Mouse (Mus musculus): ENCODE measurements around the gene Mast4.
"Not testable (repeated sequence)": the region's sequence is repeated elsewhere in the genome, so short reads cannot be mapped to it uniquely, and the experiment has no call there.

Mast4 gene

DNA sequence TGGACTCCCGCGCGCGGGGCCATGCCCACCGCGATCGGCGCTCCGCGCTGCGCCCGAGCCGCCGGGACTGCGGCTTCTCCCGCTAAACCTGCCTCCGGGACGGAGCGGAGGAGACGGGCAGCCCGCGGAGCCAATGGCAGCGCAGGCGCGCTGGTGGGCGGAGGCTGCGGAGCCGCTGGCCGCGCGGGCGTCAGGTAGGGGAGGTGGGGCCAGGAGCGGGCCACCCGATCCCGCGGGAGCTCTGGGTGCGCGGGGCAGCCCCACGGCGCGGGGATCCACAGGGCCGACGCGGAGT lies at the start of gene Mast4:
TSS of gene Mast4 (minus strand) at position 106 of the 295 bp plus-strand sequence.
- CTCF ChIA-PET = no interaction called here

DNA sequence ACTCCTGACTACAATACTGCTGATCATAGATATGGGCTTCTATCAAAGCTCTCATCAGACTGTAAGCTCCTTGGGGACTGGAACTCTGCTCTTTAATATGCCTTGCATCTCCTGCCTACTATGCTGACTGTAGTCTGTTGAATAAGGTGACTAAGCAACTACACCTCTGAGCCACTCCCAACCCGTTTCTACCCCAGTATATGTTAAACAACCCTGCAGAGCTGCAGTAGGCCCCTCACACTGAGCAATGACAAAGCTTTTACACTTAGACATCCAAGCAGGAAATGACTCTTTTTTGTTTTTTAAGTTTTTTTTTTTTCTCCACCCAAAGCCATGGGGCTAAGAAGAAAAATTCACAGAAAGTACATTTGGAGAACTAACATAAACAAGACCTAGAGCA lies 40.2 kb upstream of the Mast4 start:
- CTCF ChIA-PET = no interaction called here

DNA sequence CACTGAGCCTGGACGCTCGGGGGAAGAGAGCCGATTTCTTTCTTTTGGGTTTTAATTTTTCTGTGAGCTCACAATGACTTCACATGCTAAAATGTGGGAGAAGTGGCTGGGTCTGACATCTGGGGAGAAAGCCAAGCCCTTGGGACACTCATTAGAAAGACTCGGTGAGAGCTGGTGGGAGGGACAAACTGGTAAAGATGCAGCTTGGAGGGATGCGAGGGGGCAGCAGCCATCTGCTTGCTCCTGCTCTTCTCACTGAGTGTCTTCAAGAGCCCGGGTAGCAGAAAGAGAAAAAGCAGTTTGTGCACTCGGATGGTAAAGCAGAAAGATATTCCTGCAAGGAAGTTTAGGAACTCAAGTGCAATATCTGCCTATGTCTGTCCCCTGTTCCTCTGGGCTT lies 34.9 kb upstream of the Mast4 start:
- CTCF ChIA-PET = no interaction called here

DNA sequence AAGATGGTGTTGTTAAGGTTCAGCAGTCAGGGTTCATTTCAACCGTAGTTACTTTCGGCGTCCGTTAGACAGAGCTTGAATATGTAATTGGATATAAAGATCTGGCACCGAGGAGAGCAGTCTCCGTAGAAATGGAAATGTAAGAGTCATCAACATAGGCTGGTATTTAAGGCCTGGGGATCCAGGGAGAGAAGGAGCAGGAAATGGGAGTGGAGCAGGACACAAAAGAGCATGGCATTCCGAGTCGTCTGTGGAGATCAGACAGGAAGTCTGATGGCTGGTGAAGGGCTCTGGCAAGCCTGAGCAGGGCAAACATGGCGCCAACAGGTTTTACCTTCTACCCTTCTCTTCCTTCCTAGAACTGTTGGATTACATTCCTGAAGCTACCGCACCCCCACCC lies 28.9 kb upstream of the Mast4 start:
- CTCF ChIA-PET = no interaction called here

DNA sequence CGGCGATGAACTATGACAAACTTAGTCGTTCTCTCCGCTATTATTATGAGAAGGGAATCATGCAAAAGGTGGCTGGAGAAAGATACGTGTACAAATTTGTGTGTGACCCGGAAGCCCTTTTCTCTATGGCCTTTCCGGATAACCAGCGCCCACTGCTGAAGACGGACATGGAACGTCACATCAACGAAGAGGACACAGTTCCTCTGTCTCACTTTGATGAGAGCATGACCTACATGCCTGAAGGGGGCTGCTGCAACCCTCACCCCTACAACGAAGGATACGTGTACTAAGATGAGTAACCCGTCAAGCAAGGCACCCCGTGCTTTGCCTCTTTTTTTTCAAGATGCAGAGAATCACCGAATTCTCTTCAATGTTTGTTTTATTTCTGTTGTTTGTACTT lies 23.1 kb upstream of the Mast4 start:
- CTCF ChIA-PET = not testable (repeated sequence)

DNA sequence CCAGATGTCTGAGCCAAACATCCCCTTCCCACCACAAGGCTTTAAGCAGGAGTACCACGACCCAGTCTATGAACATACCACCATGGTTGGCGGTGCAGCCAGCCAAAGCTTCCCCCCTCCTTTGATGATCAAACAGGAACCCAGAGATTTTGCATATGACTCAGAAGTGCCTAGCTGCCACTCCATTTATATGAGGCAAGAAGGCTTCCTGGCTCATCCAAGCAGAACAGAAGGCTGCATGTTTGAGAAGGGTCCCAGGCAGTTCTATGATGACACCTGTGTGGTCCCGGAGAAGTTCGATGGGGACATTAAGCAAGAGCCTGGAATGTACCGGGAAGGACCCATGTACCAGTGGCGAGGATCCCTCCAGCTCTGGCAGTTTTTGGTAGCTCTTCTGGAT lies 22.6 kb upstream of the Mast4 start:
- CTCF ChIA-PET = not testable (repeated sequence)

DNA sequence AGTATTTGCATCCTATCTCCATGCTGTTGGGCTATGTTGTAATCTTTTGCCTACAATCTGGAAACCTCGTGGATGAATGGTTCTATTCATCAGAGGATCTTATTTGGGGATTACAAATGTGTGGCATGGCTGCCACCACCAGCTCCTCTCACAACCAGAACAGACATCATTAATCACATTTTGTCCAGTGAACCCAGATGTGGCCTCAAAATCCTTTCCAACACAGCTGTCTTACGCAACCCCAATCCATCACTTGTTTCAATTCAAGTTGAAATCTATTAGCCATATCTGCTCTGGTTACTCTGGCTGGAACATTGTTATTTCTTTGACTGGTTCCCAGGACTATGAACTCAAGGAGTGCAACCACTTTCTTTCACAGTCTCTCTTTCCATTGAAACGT lies 20.4 kb upstream of the Mast4 start:
- CTCF ChIA-PET = no interaction called here

DNA sequence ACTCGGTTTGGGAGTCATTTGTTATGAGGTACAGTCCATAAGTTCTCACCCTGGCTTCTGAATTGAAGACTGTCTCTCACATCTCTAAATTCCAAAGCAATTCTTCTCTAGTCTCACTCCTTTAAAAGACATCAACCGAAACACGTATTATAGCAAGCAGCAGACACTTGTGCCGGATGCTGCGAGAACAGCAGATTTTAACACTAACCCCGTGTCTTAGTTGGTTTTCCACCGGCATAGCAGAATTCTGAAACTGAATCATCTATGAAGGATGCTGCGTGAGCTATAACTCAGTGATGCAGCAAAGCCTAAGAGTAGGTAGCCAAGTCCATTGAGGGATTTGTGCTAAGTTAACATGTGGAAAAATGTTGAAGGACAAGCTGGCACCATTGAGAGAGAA lies 10.5 kb upstream of the Mast4 start:
- CTCF ChIA-PET = no interaction called here

DNA sequence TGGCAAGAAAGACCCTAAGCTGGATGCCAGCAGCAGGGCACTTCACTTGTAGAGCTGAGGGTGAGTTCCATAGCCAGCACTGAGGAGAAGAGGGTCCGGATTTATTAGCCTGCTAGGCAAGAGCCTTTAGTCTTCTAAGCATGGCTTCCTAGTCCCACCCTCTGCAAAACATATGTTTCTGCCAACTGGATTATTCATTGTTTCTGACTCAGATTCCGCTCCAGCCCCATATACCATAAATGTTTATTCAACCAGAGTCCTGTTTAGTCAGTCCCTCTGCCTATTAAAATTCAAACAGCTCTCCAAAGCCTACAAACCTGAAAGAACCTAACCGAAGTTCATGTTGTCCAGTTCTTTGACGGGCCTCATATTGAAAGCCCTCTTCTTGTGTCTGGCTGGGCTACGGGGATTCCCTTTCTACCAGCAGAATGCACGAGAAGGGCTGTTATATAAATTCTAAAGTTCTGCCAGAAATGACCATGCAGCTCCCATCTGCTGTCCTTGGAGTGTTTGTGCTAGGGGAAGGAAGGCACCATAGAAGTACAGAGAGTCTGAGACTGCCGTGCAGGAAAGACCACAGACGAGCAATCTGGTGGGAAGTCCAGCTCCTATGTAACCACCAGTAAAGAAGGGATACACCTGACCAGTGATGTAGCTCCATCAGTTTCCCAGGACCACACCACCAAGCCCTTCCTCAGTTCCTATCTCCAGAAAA lies 9.9 kb upstream of the Mast4 start:
- CTCF ChIA-PET = no interaction called here

DNA sequence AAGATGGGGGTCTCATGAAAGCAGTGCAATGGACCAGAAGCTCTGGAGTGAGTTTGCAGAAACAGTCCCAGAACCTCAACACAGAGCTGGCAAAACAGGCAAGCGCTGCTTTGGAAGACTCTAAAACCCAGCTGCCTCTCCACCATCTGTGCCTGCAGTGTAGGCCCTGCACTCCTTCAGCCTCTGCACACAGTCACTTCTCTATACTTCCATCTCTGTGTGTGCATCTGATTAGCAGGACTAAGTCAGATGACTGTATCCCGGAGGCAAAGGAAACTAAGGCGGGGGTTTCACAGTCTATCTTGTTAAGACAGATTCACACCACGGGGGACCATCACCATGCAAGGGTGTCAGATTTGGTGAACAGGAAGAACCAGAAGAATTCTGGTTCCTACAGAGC lies 6.7 kb upstream of the Mast4 start:
- CTCF ChIA-PET = no interaction called here

DNA sequence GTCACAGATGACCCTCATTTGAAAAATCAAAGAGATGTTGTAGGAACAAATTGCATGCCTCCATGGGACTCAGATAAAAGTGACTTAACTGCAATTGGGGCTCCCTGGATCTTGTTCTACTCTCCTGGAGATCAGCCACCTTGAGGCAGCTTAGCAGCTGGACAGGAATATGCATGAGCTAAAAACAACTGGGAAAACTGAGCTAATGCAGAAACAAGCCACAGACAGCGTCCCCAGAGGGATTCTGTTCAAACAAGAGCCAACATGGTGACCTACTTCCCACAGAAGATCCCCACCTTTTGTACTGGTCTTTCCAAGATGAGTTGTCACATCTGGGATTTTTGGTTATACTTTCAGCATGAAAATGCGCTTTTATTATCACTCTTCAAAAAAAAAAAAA lies 4.3 kb upstream of the Mast4 start:
- CTCF ChIA-PET = no interaction called here

DNA sequence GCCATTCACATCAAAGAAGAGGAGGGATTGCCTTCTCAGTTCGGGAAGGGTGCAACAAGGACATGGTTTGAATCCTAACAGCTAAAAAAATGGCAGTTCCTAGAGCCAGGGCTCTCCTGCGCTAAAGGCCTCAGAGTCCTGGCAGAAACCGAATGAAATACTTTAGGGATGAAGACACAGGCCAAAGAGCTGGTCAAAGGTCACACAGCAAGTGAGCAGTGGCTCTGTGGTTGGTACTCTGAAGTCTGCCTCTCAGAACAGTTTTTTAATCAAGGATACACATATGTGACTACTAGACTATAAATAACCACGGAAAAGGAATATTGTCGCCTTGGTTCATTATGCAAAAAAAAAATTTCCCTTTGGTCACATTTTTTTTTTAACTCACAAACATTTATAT lies 1.9 kb upstream of the Mast4 start:
- CTCF ChIA-PET = no interaction called here

DNA sequence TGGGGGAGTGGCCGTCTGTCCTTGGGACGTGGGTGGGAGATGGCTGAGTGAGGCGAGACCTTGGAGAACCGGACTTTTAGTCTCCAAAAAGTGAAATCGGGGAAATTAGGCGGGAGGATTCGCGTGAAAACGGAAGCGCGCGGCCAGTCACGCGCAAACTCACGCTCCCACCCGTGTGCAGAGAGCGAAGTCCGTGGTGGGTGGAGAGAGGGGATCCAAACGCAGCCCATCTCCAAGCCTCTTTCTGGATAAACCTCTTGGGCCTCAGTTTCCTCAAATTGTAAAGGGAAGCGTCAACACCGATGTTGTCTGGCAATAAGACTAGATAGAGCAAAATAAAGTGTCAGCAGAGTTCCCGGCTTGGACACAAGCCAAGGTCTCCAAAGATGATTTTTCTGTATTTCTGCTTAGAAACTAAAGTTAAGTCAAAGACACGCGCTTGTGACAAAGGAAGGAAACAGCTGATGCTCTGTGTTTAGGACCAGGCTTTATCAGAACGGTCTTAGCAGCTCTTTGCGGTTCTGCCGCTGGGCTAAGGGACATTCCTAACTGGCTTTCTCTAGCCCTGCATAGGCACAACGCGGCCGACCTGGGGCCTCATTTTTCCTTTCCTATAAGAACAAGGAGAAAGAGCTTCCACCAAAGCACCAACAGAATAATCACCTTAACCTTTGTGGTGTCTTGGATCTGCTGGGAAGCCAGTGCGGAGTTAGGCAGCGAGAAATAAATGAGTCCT lies 594 bp upstream of the Mast4 start:
- CTCF ChIA-PET = no interaction called here

DNA sequence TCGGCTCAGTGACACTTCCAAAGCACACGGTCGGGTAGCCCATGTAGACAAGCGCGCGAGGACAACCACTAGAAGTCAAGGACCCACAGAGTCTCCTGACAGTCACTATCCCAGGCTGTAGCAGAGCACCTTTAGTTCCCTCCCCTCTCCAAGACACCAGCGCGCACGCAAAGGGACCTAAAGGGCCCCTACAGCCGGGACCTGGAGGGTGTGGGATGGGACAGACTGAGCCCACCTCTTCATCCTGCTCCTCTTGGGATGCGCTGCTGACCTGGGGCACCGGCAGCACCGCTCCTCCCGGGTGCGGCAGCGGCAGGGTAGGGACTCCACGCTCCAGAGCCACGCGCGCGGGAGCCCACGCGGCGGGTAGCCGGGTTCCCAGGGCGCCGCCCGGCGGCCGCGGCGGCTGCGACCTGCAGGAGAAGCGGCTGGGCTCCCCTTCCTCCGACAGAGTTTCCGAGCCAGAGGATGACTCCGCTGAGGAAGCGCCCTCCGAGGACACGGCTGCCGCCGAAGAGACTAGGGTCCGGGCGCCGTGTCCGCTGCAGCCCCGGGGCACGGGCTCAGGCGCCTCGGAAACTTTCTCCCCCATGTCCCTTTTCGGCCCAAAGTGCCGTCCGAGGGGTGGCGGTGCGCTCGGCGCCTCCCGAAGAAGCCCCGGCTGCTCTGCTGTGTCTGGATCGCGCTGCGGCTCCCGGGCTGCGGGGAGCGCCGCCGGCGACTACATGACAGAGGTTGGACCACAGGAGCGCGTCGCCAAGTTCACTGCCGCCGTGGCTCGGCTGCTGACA lies 501 bp downstream of the Mast4 start:
- CTCF ChIA-PET = no interaction called here

DNA sequence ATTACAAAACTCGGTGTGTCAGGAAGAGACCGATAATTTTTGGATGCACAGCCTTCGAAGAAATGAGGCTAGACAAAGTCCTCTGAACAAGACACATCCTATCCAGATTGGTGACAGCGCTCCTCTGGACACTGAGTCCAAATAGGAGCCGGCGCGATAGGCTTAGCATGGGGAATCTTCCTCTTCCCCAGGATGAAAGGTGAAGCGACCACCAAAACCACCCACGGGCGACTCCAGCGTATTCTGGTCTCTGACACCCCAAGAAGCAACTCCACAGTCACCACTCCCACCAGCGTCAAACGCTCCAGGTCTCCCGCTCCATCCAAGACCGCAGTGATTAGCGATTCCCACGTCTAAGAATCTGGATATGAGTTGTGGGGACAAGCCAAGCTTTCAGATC lies 1.1 kb downstream of the Mast4 start:
- CTCF ChIA-PET = no interaction called here

DNA sequence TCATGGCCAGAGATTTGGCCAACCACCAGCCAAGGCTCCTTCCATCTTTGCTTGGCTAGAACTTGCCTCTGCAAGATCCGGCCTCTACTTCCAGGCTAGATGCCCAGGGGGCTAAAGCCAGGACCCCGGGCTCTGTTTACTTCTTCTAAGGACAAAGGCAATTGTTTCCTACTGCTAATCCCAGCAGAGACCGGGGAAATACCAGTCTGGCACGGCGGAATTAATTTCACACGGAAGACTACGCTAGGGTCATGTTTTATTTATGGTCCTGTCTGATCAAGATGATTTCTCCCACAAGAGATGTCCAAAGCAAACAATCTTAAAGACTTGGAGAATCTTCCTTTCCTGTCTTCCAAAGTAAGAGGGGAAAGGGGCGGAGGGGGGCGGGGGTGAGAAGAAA lies 1.6 kb downstream of the Mast4 start:
- CTCF ChIA-PET = no interaction called here

DNA sequence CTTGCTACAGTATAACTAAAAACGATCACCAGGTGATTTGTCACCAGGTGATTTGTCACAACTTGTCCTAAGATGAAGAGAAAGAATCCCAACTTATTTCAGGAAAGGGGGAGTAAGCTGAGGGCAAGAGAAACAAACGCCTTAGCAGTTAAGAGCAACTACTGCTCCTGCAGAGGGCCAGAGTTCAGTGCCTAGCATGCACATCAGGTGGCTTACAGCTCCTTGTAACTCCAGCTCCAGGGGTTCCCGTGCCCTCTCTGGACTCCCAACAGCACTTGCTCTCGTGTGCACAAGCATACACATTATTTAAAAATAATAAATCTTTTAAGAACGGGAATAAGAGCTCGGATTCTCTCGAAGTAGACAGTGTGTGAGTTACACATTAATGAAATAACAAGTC lies 3.2 kb downstream of the Mast4 start:
- CTCF ChIA-PET = no interaction called here

DNA sequence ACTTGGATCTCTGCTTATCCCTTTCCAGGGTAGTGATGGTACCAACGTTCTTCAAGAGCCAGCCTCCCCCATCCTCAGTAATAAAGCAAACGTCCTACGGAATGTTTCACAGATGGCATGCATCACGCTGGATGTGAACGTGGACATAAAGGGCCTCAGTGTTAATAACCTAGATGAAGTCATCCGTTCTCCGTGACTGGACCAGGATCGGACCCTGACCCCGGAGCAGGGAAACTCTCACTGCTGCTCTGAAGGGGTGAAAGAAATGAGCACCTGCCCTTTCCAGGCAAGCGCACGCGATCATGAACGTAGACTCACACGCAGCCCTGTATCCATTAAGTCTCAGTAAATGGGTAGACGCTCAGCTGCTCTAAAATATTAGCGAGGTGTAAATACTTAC lies 6.0 kb downstream of the Mast4 start:
- CTCF ChIA-PET = no interaction called here

DNA sequence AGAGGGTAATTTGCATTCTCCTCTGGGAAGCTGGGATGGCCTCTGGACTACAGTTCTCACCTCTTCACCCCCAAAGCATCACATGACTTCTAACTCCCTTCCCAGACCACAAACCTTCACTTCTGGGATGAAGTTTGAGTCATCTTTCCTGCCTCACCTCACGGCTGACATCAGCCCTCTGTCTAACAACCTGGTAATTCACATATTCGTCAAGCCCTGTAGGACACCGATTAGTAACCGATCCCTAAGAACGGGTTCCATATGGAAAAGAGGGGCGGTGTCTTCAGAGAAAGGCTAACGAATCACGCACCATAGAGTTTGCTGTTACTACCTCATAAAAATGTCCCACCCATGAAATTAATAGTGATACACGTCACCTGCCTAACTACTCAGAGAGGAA lies 6.5 kb downstream of the Mast4 start:
- CTCF ChIA-PET = no interaction called here

DNA sequence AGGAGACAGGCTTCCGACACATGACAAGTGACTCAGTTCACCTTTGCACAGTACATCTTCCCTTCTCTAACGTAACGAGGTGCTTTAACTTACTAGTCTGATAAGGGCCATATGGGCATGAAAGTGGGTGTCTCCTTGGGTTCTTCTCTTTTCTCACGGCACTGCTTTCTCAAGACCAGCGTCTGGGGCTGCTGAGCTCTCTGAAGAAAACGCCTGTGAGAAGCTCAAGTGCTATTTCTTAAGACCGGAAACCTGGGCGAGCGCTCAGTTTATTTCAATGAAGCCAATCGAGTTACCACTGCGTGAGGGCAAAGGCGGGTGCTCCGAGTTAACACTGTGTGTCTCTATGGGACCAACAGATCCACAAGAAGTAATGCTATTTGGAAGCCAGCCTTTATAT lies 8.1 kb downstream of the Mast4 start:
- CTCF ChIA-PET = no interaction called here

DNA sequence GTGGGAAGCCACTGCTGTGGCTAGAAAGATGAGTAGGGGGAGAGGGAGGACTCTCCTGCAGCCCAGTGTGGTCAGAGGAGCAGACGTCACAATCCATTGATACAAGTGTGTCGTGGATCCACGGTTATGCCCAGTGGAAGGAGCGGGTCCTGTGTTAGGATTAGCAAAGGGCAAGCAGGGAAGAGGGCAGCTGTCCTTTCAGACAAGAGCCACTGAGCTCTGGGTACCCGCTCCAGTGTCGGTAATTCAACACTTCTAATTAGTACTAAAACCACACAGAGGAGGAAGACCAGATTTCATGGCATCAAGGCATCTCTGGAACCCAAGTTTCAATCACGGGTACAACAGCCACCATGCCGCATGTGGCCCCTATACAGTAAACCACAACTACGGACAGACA lies 14.4 kb downstream of the Mast4 start:
- CTCF ChIA-PET = no interaction called here

DNA sequence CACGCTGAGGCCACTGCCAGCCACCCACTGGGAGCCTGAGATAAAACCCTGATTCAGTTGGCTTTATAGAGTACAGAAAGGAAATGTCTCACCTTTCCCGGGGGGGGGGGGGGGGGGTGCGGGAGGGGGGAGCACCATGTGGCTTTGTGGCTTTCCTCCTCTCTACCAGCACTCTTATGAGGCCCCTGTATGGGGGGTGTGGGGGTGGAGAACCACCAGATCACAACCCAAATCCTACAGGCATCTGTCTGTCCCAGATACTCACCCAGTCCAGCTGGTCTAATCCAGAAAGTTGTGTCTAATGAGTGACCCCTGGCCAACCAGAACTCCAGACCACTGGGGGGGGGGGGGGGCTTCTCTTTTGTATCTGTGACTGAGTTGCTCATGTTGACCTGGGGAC lies 15.0 kb downstream of the Mast4 start:
- CTCF ChIA-PET = no interaction called here

DNA sequence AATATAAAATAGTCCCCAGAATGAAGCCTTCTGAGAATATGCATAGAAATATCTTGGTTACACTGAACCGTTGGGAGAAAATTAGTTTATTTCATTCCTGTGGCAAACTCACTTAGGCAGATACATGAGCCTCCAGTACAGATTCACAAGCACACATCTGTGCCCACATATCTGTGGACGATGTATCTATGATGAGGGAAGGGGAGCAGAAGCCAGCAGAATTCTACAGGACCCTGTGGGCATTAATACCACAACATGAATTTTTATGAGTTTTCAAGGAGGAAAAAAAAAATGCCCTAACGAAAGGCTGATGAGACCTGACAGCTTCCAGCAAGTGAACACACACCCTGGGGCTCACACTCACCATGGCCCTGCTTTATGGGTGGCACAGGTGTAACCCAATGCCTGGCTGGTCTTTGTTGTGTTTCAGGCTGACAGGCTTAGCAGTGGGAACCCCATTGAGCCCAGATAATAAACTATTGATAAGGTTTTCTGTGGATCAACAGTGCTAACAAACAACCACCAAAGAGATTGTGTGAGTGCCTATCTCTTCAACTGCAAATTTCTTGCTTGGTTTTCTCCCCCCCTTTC lies 17.4 kb downstream of the Mast4 start:
- CTCF ChIA-PET = no interaction called here

Measured in spleen, embryonic (tissue).